Mouse (Mus musculus) midbrain, embryonic 16.5 days (tissue): ENCODE results near the gene Sergef. TPM values are rescaled to one million over a fixed set of nuclear protein-coding genes. Genes with fewer than 3 reads are reported as not detected.
A peak's percentile ranks its signal among the peaks of the same experiment; 100 is the strongest.

Source experiments
- ATAC-seq: fragments of 200-750 bp; cut with Nextera tagmentation; 2 replicates; pipeline ENCODE4 v1.8.0; 2017; ENCODE audit warnings: moderate TSS enrichment
- H3K27ac ChIP-seq: fragments of 300-500 bp; sonication (generic); 2 replicates; pipeline ENCODE4 v1.5.1; 2014; ENCODE audit warnings: mild to moderate bottlenecking, low read length, mixed read lengths
- H3K27me3 ChIP-seq: fragments of 300-500 bp; sonication (generic); 2 replicates; pipeline ENCODE4 v1.6.1; 2014; ENCODE audit warnings: low read depth, low read length, mixed read lengths; ENCODE audit not compliant: control insufficient read depth, insufficient read depth
- H3K36me3 ChIP-seq: fragments of 300-500 bp; sonication (generic); 2 replicates; pipeline ENCODE4 v1.6.1; 2014; ENCODE audit warnings: mild to moderate bottlenecking, low read length, moderate library complexity, mixed read lengths; ENCODE audit not compliant: control insufficient read depth, insufficient read depth
- H3K4me1 ChIP-seq: fragments of 300-500 bp; sonication (generic); 2 replicates; pipeline ENCODE4 v1.6.1; 2014; ENCODE audit warnings: mild to moderate bottlenecking, low read length, mixed read lengths; ENCODE audit not compliant: control insufficient read depth, insufficient read depth
- H3K4me2 ChIP-seq: fragments of 300-500 bp; sonication (generic); 2 replicates; pipeline ENCODE4 v1.6.1; 2014; ENCODE audit warnings: mild to moderate bottlenecking, low read length, mixed read lengths
- H3K4me3 ChIP-seq: fragments of 300-500 bp; sonication (generic); 2 replicates; pipeline ENCODE4 v1.5.1; 2014; ENCODE audit warnings: low read depth, mild to moderate bottlenecking, low read length, moderate library complexity, mixed read lengths
- H3K9ac ChIP-seq: fragments of 300-500 bp; sonication (generic); 2 replicates; pipeline ENCODE4 v1.6.1; 2014; ENCODE audit warnings: low read depth, low read length, mixed read lengths
- H3K9me3 ChIP-seq: fragments of 300-500 bp; sonication (generic); replicated peaks from 2 replicates; pipeline ENCODE4 v1.6.1; 2014; ENCODE audit warnings: mild to moderate bottlenecking, low read length, mixed read lengths; ENCODE audit not compliant: control insufficient read depth, poor library complexity, severe bottlenecking
- WGBS: fragments of 180-500 bp; shearing (Covaris S2); extraction: QIAGEN DNeasy Blood & Tissue Kit; methylation state at CpG from one replicate; pipeline ENCODE4 v1.1.7; 2014; 5-methylcytosine and 5-hydroxymethylcytosine counted together
- polyA plus RNA-seq: library from polyadenylated mRNA; unstranded; fragments of >200 nt; fragmentation: Nextera tagmentation; extraction: Ambion mirVana; gene quantifications from 2 replicates; pipeline ENCODE4 v1.2.1, GENCODE M21; 2015

Sergef gene
- polyA plus RNA-seq, 1 experiment from 2014 or later = 45.8 TPM

DNA sequence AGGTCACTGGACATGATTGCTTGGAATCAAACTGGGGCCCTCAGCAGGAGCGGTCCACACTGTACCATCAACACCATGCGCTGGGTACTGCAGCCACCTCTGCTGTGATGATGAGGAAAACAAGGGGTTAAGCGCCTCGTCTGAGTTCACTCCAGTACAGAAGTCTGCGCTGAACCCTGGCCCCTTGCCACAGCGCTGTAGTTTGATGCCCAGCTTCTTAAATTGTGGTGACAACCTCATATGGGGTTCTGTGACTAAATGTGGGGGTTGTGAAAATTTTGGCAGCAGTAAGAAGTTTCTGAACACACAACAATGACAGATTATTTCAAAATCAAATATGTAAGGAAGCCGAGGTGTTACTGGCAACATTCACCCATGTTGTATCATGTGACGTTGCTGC is 126.0 kb downstream of the Sergef start:
- no peak overlapping the region for H3K4me2 ChIP-seq
- H3K9me3 ChIP-seq = no peaks in the 10 kb centered on the region
- WGBS = 83% methylated on average over 8 of the region's 8 CpGs
- no peak overlapping the region for H3K9ac ChIP-seq
- peaks cover 19% of the 10 kb centered on the region for H3K4me1 ChIP-seq
- H3K27ac ChIP-seq = no peak overlapping the region
- ATAC-seq = no peak
- H3K27me3 ChIP-seq = no peaks in the 10 kb centered on the region
- H3K36me3 ChIP-seq = no peaks in the 10 kb centered on the region
- H3K4me3 ChIP-seq = no peak overlapping the region

DNA sequence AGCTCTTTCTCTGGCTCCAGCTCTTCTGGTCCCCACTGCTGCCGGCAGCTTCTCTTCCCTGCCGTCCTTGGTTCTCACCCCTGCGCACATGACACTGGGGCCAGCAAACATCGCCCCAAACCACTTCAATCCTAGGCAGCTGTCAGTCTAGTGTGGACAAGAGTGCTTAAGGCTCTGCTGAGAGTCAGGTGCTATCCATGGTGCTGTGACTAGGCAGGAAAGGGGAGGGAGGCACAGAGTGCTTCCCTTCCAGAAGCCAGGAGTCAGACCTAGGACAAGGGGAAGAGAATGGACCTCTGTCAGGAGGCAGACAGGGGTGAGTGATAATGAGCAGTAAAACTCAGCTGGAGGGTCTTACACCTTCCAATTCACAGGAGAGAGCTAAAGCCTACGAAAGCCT is 126.8 kb downstream of the Sergef start:
- no peak overlapping the region for H3K4me3 ChIP-seq
- H3K27me3 ChIP-seq = no peaks in the 10 kb centered on the region
- H3K36me3 ChIP-seq = no peaks in the 10 kb centered on the region
- ATAC-seq = no peak
- WGBS = 80% methylated on average over 5 of the region's 5 CpGs
- H3K4me2 ChIP-seq = no peak overlapping the region
- no peak overlapping the region for H3K9ac ChIP-seq
- H3K9me3 ChIP-seq = no peaks in the 10 kb centered on the region
- H3K27ac ChIP-seq = peak overlapping the region; percentile 53
- peaks cover 19% of the 10 kb centered on the region for H3K4me1 ChIP-seq

DNA sequence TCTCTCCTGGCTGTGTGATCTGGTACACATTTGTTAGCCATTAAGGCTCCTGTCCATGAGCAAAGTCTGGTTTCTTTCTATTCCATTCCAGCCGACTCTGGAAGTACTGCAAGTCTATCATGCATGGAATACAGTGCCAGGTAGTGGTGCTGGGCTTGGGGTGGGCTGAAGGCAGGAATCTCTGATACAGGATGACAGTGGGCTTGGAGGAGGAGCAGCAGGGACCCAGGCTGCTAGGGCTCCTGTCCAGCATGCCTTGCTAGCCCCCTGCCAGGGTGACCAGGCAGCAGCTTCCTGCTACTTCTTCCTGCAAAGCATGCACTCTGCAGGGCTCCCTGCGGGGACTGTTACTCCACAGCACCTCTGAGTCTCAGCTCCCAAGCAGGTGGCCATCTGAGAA is 128.8 kb downstream of the Sergef start:
- 65% methylated on average over 2 of the region's 2 CpGs for WGBS
- Histone ChIP-seq H3K4me2 (no peak overlapping the region), H3K4me3 (no peak overlapping the region), H3K9me3 (no peaks in the 10 kb centered on the region), H3K27ac (no peak overlapping the region), H3K36me3 (no peaks in the 10 kb centered on the region), H3K27me3 (no peaks in the 10 kb centered on the region), H3K9ac (no peak overlapping the region), H3K4me1 (peaks cover 19% of the 10 kb centered on the region)
- no peak for ATAC-seq

DNA sequence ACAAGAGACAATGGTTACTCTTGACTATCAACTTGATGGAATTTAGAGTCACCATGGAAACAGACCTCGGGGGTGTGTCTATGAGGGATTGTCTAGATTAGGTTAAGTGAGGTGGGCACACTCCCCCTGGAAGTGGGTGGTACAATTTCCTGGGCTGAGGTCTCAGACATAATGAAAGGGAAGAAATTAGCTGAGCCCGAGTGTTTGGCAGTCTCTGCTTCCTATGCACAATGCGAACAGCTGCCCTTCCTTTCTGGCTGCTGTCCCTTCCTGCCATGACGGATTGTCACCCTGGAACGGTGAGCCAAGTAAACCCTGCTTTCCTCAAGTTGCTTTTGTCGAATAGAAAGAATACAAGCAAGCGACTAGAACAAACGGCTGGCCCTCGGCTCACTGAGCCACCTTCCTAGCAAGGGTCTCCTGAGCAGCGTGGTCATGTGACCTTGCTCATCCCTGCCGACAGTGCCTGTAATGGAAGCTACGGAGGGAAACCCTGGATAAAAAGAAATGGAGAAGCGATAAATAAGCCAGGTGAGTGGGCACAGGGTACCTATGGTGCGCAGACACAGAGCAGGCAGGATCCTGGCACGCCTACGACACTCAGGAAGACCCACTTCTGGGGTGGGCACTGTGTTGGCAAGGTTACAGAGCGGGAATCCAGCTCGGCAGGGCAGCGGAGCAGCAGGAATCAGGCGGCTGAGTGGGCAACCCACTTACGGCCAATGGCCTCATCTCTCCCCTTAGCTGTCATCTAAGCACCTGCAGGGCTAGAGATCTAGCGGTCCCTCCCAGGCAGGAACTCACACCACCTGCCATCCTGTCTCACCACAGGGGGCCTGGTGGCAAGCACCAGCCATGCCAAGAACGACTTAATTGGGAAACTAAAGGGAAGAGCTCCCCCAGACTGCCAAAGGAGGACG is 130.0 kb downstream of the Sergef start:
- no peaks in the 10 kb centered on the region for H3K27me3 ChIP-seq
- WGBS = 22% methylated on average over 24 of the region's 24 CpGs
- H3K4me2 ChIP-seq = peak overlapping the region; percentile 49
- peaks cover 19% of the 10 kb centered on the region for H3K4me1 ChIP-seq
- no peaks in the 10 kb centered on the region for H3K36me3 ChIP-seq
- H3K4me3 ChIP-seq = peak overlapping the region; percentile 5; the same call in 1 of the 2 replicates
- no peaks in the 10 kb centered on the region for H3K9me3 ChIP-seq
- H3K9ac ChIP-seq = peak overlapping the region; percentile 52; the same call in 1 of the 2 replicates
- peak; percentile 78 for ATAC-seq
- peak overlapping the region; percentile 77 for H3K27ac ChIP-seq

DNA sequence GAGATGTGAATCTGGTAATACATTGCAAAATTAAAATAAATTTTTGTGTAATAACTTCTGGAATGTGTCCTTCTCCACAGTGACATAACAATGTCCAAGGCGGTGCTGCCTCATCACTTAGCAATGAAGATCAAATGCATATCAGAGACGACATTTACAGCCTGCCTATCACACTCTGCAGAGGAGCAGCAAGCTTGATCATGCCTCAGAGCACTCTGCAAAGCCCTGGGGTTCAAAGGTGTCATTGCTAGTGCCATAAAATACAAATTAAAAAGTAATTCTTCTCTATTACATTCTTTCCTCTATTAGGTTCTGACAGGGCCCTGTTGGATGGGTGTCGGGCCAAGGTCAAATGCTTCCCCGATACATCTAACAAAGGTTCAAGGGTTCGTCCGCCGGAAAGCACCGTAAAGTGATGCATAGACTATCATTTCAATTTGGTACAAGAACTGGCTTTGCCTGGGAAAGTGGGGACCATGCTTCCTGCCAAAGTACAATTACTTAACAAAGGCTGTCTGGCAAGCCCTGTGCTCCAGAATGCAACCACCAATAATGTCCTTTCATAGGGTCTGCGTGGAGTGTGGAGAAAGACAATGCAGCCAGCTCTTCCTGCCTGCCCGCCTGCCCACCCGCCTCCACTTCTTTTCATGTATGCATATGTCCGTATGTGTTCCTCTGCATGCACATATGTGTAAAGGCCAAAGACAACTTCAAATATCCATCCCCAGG is 130.9 kb downstream of the Sergef start:
- H3K36me3 ChIP-seq = no peaks in the 10 kb centered on the region
- H3K9me3 ChIP-seq = no peaks in the 10 kb centered on the region
- peak overlapping the region; percentile 49; the same call in 1 of the 2 replicates for H3K4me2 ChIP-seq
- H3K4me1 ChIP-seq = peaks cover 19% of the 10 kb centered on the region
- peak; percentile 19 for ATAC-seq
- WGBS = 48% methylated on average over 12 of the region's 12 CpGs
- H3K4me3 ChIP-seq = no peak overlapping the region
- H3K27me3 ChIP-seq = no peaks in the 10 kb centered on the region
- no peak overlapping the region for H3K9ac ChIP-seq
- H3K27ac ChIP-seq = peak overlapping the region; percentile 77

DNA sequence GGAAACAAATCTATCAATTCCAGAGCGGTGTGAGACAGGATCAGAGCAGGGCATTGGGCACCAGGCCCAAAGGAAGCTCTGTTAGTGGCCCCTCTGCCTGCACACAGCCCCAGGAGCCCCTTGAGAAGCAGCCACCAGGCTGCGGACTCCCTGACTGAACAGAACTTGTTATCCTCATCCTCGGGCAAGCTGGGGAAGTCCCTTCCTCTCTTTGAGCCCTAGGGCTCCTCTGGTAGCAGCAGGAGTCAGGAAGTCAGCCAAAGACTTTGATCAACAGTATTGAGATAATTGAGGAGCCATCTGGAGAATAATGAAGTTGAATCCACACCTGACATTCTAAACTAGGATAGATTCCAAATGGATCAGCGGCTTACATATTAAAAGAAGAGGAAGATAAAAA is 135.4 kb downstream of the Sergef start:
- H3K27me3 ChIP-seq = no peaks in the 10 kb centered on the region
- H3K36me3 ChIP-seq = peaks cover 5% of the 10 kb centered on the region; the same call in 1 of the 2 replicates
- WGBS = 54% methylated on average over 4 of the region's 4 CpGs
- no peak overlapping the region for H3K9ac ChIP-seq
- no peaks in the 10 kb centered on the region for H3K9me3 ChIP-seq
- no peak overlapping the region for H3K4me3 ChIP-seq
- H3K4me2 ChIP-seq = no peak overlapping the region
- no peak for ATAC-seq
- peaks cover 7% of the 10 kb centered on the region for H3K4me1 ChIP-seq
- no peak overlapping the region for H3K27ac ChIP-seq

DNA sequence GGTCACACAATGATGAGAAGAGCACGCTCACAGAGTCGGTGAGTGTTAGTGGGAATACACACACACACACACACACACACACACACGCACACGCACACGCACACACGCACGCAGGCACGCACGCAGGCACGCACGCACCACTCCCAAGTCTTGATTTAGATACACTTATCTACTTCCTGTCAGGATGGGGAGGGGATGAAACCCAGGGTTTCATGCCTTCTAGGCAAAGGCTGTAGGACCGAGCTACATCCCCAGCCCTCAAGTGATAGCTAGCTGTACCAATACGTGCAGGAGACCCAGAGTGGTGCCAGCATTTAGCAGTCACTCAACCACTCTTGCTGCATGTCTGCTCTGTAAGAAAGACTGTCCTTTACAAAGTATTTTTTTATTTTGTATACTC is 137.0 kb downstream of the Sergef start:
- Histone ChIP-seq H3K27ac (no peak overlapping the region), H3K4me1 (no peaks in the 10 kb centered on the region), H3K36me3 (peaks cover 5% of the 10 kb centered on the region; the same call in 1 of the 2 replicates), H3K9ac (no peak overlapping the region), H3K9me3 (no peaks in the 10 kb centered on the region), H3K4me3 (no peak overlapping the region), H3K27me3 (no peaks in the 10 kb centered on the region), H3K4me2 (no peak overlapping the region)
- 88% methylated on average over 13 of the region's 13 CpGs for WGBS
- no peak for ATAC-seq

DNA sequence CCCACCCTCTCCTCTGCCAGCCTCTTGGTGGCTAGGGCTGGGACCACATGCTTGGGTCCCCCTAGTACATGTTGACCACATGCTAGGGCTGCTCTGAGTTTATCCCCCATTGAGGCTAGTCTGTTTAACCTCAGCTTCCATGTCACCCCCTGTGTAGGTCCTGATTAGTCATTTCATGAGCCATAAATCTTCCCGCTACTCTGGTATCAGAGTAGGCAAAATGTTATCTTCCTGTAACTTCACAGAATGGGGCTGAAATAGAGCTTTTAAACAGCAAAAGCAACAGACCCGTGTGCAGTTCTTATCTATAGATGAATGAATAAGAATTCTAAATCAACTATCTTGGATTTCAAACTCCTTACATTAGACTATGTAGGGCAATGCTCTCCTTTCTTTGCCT is 138.1 kb downstream of the Sergef start:
- Histone ChIP-seq H3K4me3 (no peak overlapping the region), H3K36me3 (peaks cover 5% of the 10 kb centered on the region; the same call in 1 of the 2 replicates), H3K4me2 (no peak overlapping the region), H3K9ac (no peak overlapping the region), H3K27ac (no peak overlapping the region), H3K4me1 (no peaks in the 10 kb centered on the region), H3K9me3 (no peaks in the 10 kb centered on the region), H3K27me3 (no peaks in the 10 kb centered on the region)
- ATAC-seq = no peak
- 88% methylated on average over 2 of the region's 2 CpGs for WGBS

DNA sequence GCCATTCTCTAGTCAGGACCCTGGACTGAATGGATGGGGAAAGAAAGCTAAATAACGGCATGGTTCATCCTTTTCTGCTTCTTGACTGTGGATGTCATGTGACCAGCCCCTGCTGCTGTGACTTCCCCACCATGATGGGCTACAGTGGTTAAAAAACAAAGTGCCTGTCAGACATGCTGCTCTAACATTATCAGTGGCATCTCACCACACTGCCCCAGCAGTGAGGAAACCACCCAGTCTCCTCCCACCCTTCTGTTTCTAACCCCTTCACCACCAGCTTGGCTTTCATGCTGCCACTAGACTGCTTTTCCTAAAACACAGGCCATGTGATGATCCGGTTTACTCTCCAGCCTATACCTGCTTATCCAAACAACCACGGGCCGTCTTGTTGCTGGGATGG is 140.0 kb downstream of the Sergef start:
- Histone ChIP-seq H3K27ac (no peak overlapping the region), H3K4me1 (no peaks in the 10 kb centered on the region), H3K27me3 (no peaks in the 10 kb centered on the region), H3K9ac (no peak overlapping the region), H3K4me2 (no peak overlapping the region), H3K36me3 (peaks cover 5% of the 10 kb centered on the region; the same call in 1 of the 2 replicates), H3K4me3 (no peak overlapping the region), H3K9me3 (no peaks in the 10 kb centered on the region)
- 95% methylated on average over 4 of the region's 4 CpGs for WGBS
- ATAC-seq = no peak
